ENCODE assay signal across 21 mouse cellular contexts in genomic region chr1:184878860-184879259, GRCm38 (mm10). TPM values are rescaled to one million over a fixed set of nuclear protein-coding genes. Genes with fewer than 3 reads are reported as not detected.
DNase-seq lines count a peak whose midpoint lies in the region; ATAC-seq lines count a peak whose summit lies in the region.
"Had no signal": no experiment of that assay in that cellular context is flagged by ENCODE, and none has a peak within 500 bp of the region (broad histone marks: within the 10 kb centered on the region; RNA-seq: fewer than 3 reads in every experiment).

No protein-coding gene starts in this region.

- H3K27me3 ChIP-seq in liver, embryonic 12.5 days (replicated peaks): peaks cover 35% of the 10 kb centered on the region
- H3K27me3 ChIP-seq in liver, embryonic 11.5 days (replicated peaks; ENCODE audit: control insufficient read depth, insufficient read depth, low read length): peaks cover 33% of the 10 kb centered on the region
- H3K27me3 ChIP-seq in midbrain, embryonic 15.5 days (replicated peaks): peaks cover 28% of the 10 kb centered on the region

- no peaks in the 10 kb centered on the region for H3K36me3 ChIP-seq in liver, embryonic 12.5 days
- H3K36me3 ChIP-seq in liver, embryonic 11.5 days (ENCODE audit: control insufficient read depth, insufficient read depth, low read length): no peaks in the 10 kb centered on the region
- no peaks in the 10 kb centered on the region for H3K36me3 ChIP-seq in midbrain, embryonic 15.5 days (replicated peaks)
- H3K36me3 ChIP-seq: G1E; neural tube, embryonic 12.5 days had no signal

- no peak overlapping the region for H3K9ac ChIP-seq in liver, embryonic 12.5 days
- no peak overlapping the region for H3K9ac ChIP-seq in liver, embryonic 11.5 days (ENCODE audit: low read depth, low read length)
- H3K9ac ChIP-seq in midbrain, embryonic 15.5 days: no peak overlapping the region
- H3K9ac ChIP-seq: forebrain, postnatal 0 days; lung, embryonic 14.5 days; neural tube, embryonic 12.5 days had no signal

- 66% methylated on average over 6 of the region's 6 CpGs for WGBS in liver, embryonic 12.5 days (ENCODE audit: insufficient replicate concordance)
- 86% methylated on average over 6 of the region's 6 CpGs for whole genome bisulfite sequencing in liver, embryonic 11.5 days
- WGBS in midbrain, embryonic 15.5 days: 80% methylated on average over 6 of the region's 6 CpGs

- H3K27ac ChIP-seq in liver, embryonic 12.5 days: 0 out of 2 replicates have a peak overlapping the region, but pooled peaks have one; percentile 8
- no peak overlapping the region for H3K27ac ChIP-seq in liver, embryonic 11.5 days (ENCODE audit: low read depth, low read length)
- no peak overlapping the region for H3K27ac ChIP-seq in midbrain, embryonic 15.5 days
- H3K27ac ChIP-seq: hindbrain, postnatal 0 days; neural tube, embryonic 12.5 days had no signal

- H3K4me2 ChIP-seq in liver, embryonic 12.5 days: no peak overlapping the region
- H3K4me2 ChIP-seq in liver, embryonic 11.5 days: no peak overlapping the region
- H3K4me2 ChIP-seq in midbrain, embryonic 15.5 days: no peak overlapping the region
- H3K4me2 ChIP-seq: heart, embryonic 11.5 days; lung, embryonic 14.5 days; neural tube, embryonic 12.5 days had no signal

- peaks cover 20% of the 10 kb centered on the region; the same call in 1 of the 2 replicates for H3K4me1 ChIP-seq in liver, embryonic 12.5 days
- no peaks in the 10 kb centered on the region; the same call in 1 of the 2 replicates for H3K4me1 ChIP-seq in liver, embryonic 11.5 days (replicated peaks; ENCODE audit: control insufficient read depth, insufficient read depth, low read length)
- peaks cover 8% of the 10 kb centered on the region for H3K4me1 ChIP-seq in midbrain, embryonic 15.5 days

- DNase-seq in liver, embryonic 11.5 days (ENCODE audit: low spot score): no peak
- peak; percentile 69 for DNase-seq in kidney, adult 18-20 months
- DNase-seq in kidney, postnatal 14 days: peak; percentile 83
- peak; percentile 53 for DNase-seq in yolk sac, embryonic 10.5 days (ENCODE audit: low spot score)
- DNase-seq: adrenal gland, postnatal 10 days; cerebellum, adult 9-11 months; forebrain, postnatal 0 days; gastrocnemius, postnatal 14 days; layer of hippocampus, adult 9-11 months; lung, embryonic 14.5 days; retina, postnatal 1 day; thymus, adult 2 months had no signal

- ATAC-seq in liver, embryonic 12.5 days: no peak
- ATAC-seq in liver, embryonic 11.5 days (replicated peaks; ENCODE audit: low FRiP score): no peak
- ATAC-seq in midbrain, embryonic 15.5 days (replicated peaks): no peak
- no peak for ATAC-seq in granulocyte monocyte progenitor cell, adult 5-6 weeks (replicated peaks; ENCODE audit: poor library complexity, severe bottlenecking)
- ATAC-seq: forebrain, postnatal 0 days; hindbrain, postnatal 0 days had no signal

- no peaks in the 10 kb centered on the region for H3K9me3 ChIP-seq in liver, embryonic 12.5 days (replicated peaks)
- no peaks in the 10 kb centered on the region for H3K9me3 ChIP-seq in liver, embryonic 11.5 days (ENCODE audit: control insufficient read depth, low read length)
- no peaks in the 10 kb centered on the region for H3K9me3 ChIP-seq in midbrain, embryonic 15.5 days
- H3K9me3 ChIP-seq: G1E; neural tube, embryonic 12.5 days had no signal

- H3K4me3 ChIP-seq in liver, embryonic 12.5 days: no peak overlapping the region
- H3K4me3 ChIP-seq in liver, embryonic 11.5 days (ENCODE audit: low read depth, low read length): no peak overlapping the region
- H3K4me3 ChIP-seq in midbrain, embryonic 15.5 days: no peak overlapping the region
- H3K4me3 ChIP-seq: erythroblast, embryonic 14.5 days; neural tube, embryonic 12.5 days had no signal

RNA-seq across cellular contexts. Expression of gene C130074G19Rik, which starts 4.2 kb away (rescaled TPM):
- polyA plus RNA-seq in liver, embryonic 12.5 days (2016; fragmentation: Nextera tagmentation; extraction: Ambion mirVana): 1.2 and 1.3 TPM in 2 replicates
- 1.9 and 2.0 TPM in 2 replicates for polyA plus RNA-seq in liver, embryonic 11.5 days (2014; fragmentation: Nextera tagmentation; extraction: Ambion mirVana)
- 0.84 and 1.2 TPM in 2 replicates for polyA plus RNA-seq in midbrain, embryonic 15.5 days (2015; fragmentation: Nextera tagmentation; extraction: Ambion mirVana)
- total RNA-seq in granulocyte monocyte progenitor cell, adult 5-6 weeks (2014; fragmentation: Nextera tagmentation): not detected in 2 replicates
- total RNA-seq in granulocyte monocyte progenitor cell, adult 5-6 weeks (2017): 0.13 TPM in 1 of 2 replicates, not detected in the other
- total RNA-seq: G1E; megakaryocyte progenitor cell, adult 5-6 weeks had no signal
- polyA plus RNA-seq: G1E had no signal

RNA-seq across cellular contexts. Expression of gene Marc2, which starts 32.6 kb away (rescaled TPM):
- polyA plus RNA-seq in liver, embryonic 12.5 days (2016; fragmentation: Nextera tagmentation; extraction: Ambion mirVana): 171 and 178 TPM in 2 replicates
- polyA plus RNA-seq in liver, embryonic 11.5 days (2014; fragmentation: Nextera tagmentation; extraction: Ambion mirVana): 240 and 250 TPM in 2 replicates
- 96.7 and 117 TPM in 2 replicates for polyA plus RNA-seq in midbrain, embryonic 15.5 days (2015; fragmentation: Nextera tagmentation; extraction: Ambion mirVana)
- 188 and 207 TPM in 2 replicates for total RNA-seq in granulocyte monocyte progenitor cell, adult 5-6 weeks (2014; fragmentation: Nextera tagmentation)
- total RNA-seq in granulocyte monocyte progenitor cell, adult 5-6 weeks (2017): 65.2 and 82.6 TPM in 2 replicates
